Mouse (Mus musculus): ENCODE measurements around the gene Tspo2. TPM values are rescaled to one million over a fixed set of nuclear protein-coding genes. Genes with fewer than 3 reads are reported as not detected.

Tspo2 gene
- polyA plus RNA-seq, 1 experiment, result not detected

DNA sequence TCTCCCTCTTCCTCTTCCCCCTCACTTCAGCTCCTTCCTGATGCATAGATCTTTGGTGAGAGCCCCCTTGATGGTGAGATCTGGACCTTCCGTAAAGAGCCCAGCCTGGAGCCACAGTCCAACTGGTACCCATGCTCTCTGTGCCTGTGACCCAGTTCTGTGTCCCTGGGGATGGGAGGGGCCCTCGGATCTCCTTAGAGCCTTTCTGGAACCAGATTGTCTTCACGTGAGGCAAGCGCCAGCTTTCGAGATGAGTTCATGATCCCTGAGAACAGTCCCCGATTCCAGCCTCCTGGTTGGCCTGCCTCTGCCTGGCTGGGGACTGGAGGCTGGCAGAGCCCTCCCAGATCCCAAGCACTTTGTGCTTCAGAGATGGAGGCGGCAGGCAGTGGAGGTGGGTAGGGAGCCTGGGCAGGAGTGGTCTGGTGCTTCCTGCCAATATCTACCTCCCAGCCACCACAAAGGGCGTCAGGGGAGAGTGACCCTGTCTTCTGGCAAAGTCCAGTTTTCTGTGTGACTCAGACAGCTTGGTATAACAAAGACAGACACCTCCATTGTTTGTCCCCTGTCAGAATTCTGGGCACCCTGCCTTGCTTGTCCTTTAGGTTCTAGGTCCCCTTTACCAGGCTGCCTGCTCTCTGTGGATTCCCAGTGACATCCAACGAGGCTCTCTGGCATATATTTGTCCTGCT lies 577 bp upstream of the Tspo2 start:
- Histone ChIP-seq H3K4me1 (ENCODE audit: control insufficient read depth, insufficient read depth, low read length) (no peaks in the 10 kb centered on the region), H3K27ac (ENCODE audit: insufficient read depth, low read depth, low read length) (no peak overlapping the region), H3K4me3 (ENCODE audit: insufficient read depth, low read length) (no peak overlapping the region)
- no peak for TF ChIP-seq POLR2A (IDR thresholded peaks at IDR 0.05; ENCODE audit: borderline replicate concordance, low read depth, low read length)
- no peak for TF ChIP-seq CTCF (IDR thresholded peaks at IDR 0.05; ENCODE audit: low read depth, low read length)

DNA sequence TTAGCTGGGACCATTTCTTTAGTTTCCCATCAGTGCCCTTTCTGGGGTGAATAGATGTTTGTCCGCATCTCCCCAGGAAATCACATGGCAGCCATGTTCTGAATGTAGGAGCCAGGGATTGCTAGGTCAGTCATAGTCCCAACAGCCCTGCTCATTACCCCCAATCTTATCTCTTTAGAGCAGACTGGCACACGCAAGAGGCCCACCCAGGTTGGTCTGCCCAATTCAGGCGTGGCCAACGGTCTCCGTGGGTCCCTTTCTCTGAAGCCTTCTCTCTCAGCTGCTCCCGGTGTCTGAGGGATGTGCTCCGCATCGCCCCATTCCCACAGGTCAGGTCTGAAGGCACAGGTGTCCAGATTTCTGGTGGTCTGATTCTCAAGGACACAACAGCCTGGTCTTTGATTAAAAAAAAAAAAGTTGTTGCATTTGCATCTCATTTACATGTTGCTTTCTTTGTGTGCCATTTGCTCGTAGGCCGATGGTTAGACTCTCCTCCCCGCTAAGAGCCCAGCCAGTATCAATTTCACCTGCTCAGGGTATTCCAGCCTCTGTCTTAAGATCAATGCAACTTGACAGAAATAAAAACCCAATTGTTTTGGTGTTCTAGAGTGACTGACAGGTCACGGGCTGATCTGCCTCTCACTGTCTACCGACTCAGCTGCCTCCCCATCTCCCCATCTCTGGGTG lies 513 bp downstream of the Tspo2 start:
- Histone ChIP-seq H3K4me1 (ENCODE audit: control insufficient read depth, insufficient read depth, low read length) (no peaks in the 10 kb centered on the region), H3K4me3 (ENCODE audit: insufficient read depth, low read length) (no peak overlapping the region), H3K27ac (ENCODE audit: insufficient read depth, low read depth, low read length) (no peak overlapping the region)
- TF ChIP-seq POLR2A (IDR thresholded peaks at IDR 0.05; ENCODE audit: borderline replicate concordance, low read depth, low read length) (no peak), CTCF (IDR thresholded peaks at IDR 0.05; ENCODE audit: low read depth, low read length) (no peak)

DNA sequence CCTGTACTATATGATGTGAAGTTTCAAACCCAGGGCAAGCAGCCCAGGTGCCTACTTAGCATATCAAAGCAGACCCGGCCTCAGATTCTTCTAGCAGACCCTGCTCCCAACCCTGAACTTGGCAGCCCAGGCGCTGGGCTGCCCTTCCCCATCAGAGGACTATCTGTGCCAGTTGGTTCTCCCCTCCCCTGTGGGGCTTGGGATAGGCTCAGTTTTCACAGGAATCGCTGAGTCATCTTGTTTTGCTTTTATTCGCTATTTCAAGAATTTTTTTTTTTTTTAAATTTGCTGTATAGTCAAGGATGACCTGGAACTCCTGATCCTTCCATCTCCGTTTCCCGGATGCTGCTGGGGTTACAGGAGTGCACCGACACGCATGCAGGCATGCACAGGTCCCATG lies 3.6 kb downstream of the Tspo2 start:
- Histone ChIP-seq H3K27ac (ENCODE audit: insufficient read depth, low read depth, low read length) (no peak overlapping the region), H3K4me3 (ENCODE audit: insufficient read depth, low read length) (no peak overlapping the region), H3K4me1 (ENCODE audit: control insufficient read depth, insufficient read depth, low read length) (no peaks in the 10 kb centered on the region)
- no peak for TF ChIP-seq POLR2A (IDR thresholded peaks at IDR 0.05; ENCODE audit: borderline replicate concordance, low read depth, low read length)
- TF ChIP-seq CTCF (IDR thresholded peaks at IDR 0.05; ENCODE audit: low read depth, low read length), result no peak

DNA sequence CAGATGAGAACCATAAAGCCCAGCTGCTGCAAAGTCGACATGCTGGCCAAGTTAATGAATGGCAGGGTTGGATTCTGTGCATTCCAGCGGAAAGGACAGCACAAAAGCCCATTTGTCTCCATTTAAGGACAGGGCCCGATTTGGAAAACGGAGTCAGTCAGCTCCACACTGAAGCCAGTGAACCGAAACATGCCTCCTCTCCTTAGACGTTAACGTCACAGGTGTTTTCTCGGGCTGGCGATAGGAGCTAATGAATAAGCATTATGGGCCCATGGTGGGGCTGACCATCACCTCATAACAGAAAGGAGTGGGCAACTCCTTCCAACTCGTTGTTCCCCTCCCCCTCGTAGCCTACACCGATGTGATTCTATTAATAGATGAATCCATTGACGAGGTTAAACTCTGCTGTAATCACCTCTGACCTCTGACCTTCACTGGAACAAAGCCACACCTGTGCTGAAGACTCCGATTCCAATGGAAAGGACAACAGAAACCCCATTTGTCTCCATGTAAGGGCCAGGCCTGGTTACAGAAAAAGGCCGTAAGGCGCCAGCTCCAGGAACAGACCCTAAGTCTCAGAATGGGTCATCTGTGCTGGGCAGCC lies 7.7 kb downstream of the Tspo2 start:
- H3K27ac ChIP-seq (ENCODE audit: insufficient read depth, low read depth, low read length), result no peak overlapping the region
- TF ChIP-seq POLR2A (IDR thresholded peaks at IDR 0.05; ENCODE audit: borderline replicate concordance, low read depth, low read length), result no peak
- TF ChIP-seq CTCF (IDR thresholded peaks at IDR 0.05; ENCODE audit: low read depth, low read length), result no peak
- no peaks in the 10 kb centered on the region for H3K4me1 ChIP-seq (ENCODE audit: control insufficient read depth, insufficient read depth, low read length)
- no peak overlapping the region for H3K4me3 ChIP-seq (ENCODE audit: insufficient read depth, low read length)

DNA sequence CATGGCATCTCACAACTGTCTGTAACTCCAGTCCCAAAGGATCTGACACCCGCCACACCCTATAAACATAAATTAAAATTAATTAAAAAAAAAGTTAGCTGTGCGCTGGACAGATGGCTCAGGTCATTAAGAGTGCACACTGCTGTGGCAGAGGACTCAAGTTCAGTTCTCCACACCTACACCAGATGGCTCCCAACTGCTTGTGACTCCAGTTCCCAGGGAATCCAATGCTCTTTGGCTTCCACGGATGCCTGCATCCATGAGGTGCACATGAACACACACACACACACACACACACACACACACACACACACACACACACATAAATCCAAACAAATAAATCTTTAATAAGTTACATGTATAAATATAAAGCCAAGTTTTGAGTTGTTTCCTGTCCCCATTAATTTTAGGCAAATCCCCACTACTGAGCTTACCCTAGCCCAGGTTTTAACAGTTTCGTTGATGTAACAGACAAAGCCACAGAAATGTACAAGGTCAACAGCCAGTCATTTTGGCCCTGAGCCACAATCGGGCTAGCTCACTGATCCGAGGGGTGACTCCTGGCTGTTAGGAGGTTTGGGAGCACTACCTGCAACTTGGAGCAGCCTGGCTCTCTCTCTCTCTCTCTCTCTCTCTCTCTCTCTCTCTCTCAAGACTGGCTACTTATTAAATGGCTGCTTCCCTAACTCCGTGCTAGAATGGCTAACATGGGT lies 8.4 kb downstream of the Tspo2 start:
- no peak overlapping the region for H3K27ac ChIP-seq (ENCODE audit: insufficient read depth, low read depth, low read length)
- H3K4me3 ChIP-seq (ENCODE audit: insufficient read depth, low read length), result no peak overlapping the region
- TF ChIP-seq CTCF (IDR thresholded peaks at IDR 0.05; ENCODE audit: low read depth, low read length) (no peak), POLR2A (IDR thresholded peaks at IDR 0.05; ENCODE audit: borderline replicate concordance, low read depth, low read length) (no peak)
- H3K4me1 ChIP-seq (ENCODE audit: control insufficient read depth, insufficient read depth, low read length), result no peaks in the 10 kb centered on the region

DNA sequence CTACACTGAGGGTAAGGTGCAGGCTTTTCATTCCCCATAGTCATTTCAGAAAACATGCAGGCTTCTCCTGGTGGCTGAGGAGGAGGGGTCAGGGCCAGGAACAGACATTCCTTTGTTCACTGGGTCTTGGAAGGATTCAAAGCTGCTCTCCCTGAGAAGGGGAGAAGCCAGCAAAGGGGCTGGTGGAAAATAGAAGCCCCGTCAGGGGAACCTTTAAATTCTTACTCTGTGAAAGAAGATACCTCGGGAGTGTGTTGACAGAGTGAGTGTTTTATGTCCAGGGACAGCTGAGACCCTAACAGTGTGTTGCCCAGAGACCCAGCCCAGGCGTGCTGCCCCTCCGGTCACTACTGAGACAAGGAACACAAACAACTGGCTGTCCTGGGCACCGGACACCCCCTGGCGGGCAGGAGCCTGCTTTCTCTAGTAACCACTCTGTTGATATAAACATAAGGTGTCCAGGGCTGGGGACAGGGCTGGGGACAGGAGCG lies 13.9 kb downstream of the Tspo2 start:
- no peak overlapping the region for H3K4me3 ChIP-seq (ENCODE audit: insufficient read depth, low read length)
- H3K4me1 ChIP-seq (ENCODE audit: control insufficient read depth, insufficient read depth, low read length), result no peaks in the 10 kb centered on the region
- TF ChIP-seq CTCF (IDR thresholded peaks at IDR 0.05; ENCODE audit: low read depth, low read length), result no peak
- TF ChIP-seq POLR2A (IDR thresholded peaks at IDR 0.05; ENCODE audit: borderline replicate concordance, low read depth, low read length), result no peak
- H3K27ac ChIP-seq (ENCODE audit: insufficient read depth, low read depth, low read length), result no peak overlapping the region

DNA sequence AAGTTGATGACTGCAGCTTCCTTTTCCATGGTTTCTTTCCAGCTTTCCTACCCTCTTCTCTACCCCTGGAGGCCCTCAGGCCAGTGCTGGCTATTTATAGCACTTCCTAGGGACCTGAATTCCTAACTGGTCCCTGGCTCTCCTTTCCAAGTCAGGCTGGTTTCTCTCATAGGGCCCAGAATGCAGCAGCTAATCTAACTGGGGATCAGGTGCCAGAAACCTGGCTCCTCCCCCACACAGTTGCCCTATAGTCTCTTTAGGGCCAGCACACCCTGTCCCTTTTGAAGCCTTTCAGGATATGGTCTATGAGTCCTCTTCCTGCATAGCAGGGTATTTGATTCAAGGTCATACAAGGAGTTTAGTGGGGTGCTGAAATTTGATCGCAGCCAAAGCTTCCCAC lies 14.8 kb downstream of the Tspo2 start:
- no peak for TF ChIP-seq CTCF (IDR thresholded peaks at IDR 0.05; ENCODE audit: low read depth, low read length)
- TF ChIP-seq POLR2A (IDR thresholded peaks at IDR 0.05; ENCODE audit: borderline replicate concordance, low read depth, low read length), result no peak
- Histone ChIP-seq H3K27ac (ENCODE audit: insufficient read depth, low read depth, low read length) (no peak overlapping the region), H3K4me1 (ENCODE audit: control insufficient read depth, insufficient read depth, low read length) (no peaks in the 10 kb centered on the region), H3K4me3 (ENCODE audit: insufficient read depth, low read length) (no peak overlapping the region)

DNA sequence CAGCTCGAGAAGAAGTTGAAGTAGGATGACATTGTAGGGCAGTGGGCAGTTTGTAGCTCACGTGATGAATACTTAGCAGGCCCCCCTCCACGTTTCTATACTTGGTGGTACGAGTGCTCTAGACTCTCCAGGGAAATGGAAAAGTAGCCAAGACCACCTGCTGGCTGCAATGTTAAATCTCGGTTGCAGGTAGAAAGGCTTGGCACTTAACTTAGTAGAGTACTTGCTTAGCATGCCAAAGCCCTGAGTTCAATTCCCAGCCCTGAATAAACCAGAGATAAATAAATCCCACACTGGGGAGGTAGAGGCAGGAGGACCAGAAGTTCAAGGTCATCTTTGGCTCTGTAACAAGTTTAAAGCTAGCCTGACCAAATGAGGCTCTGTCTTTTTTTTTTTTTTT lies 16.8 kb downstream of the Tspo2 start:
- TF ChIP-seq POLR2A (IDR thresholded peaks at IDR 0.05; ENCODE audit: borderline replicate concordance, low read depth, low read length) (no peak), CTCF (IDR thresholded peaks at IDR 0.05; ENCODE audit: low read depth, low read length) (no peak)
- Histone ChIP-seq H3K4me1 (ENCODE audit: control insufficient read depth, insufficient read depth, low read length) (no peaks in the 10 kb centered on the region), H3K27ac (ENCODE audit: insufficient read depth, low read depth, low read length) (no peak overlapping the region), H3K4me3 (ENCODE audit: insufficient read depth, low read length) (no peak overlapping the region)

DNA sequence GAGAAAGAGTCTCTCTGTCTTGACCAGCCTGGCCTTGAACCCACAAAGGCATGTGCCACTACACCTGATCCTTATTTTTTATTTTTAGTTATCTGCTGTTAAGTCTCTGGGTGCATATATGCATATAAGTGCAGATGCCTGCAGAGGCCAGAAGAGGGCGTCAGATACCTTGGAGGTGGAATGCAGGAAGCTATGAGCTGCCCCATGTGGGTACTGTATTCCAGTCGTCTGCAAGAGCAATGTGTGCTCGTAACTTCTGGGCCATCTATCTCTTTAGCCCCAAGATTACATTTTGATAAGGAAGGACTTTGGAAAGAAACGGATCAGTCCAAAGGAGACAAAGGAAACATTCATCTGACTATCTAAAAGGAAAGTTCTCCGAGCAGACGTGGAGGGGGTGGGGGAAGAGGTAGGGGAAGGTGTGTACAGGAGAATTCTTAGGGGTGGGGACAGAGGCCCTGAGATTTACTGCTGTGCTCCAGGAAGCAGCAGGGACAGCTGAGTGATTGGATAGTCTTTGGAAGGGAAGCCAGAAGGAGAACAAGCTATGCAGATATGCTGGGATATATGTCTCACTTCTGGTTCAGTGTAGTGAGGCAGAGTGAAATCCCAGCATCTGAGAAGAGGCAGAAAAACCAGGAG lies 17.5 kb downstream of the Tspo2 start:
- H3K4me1 ChIP-seq (ENCODE audit: control insufficient read depth, insufficient read depth, low read length), result no peaks in the 10 kb centered on the region
- H3K27ac ChIP-seq (ENCODE audit: insufficient read depth, low read depth, low read length), result no peak overlapping the region
- TF ChIP-seq CTCF (IDR thresholded peaks at IDR 0.05; ENCODE audit: low read depth, low read length), result no peak
- no peak for TF ChIP-seq POLR2A (IDR thresholded peaks at IDR 0.05; ENCODE audit: borderline replicate concordance, low read depth, low read length)
- no peak overlapping the region for H3K4me3 ChIP-seq (ENCODE audit: insufficient read depth, low read length)

All from bone marrow macrophage, adult 2 months (primary cell).